Mouse (Mus musculus) G1E (cell line): Measurements from ENCODE around the gene Utf1. TPM values are rescaled to one million over a fixed set of nuclear protein-coding genes. Genes with fewer than 3 reads are reported as not detected.

Experiments
- ATAC-seq: 2 replicates; pipeline ENCODE4 v1.8.0; 2016; ENCODE audit warnings: mild to moderate bottlenecking; ENCODE audit not compliant: insufficient number of reproducible peaks, poor library complexity, low FRiP score, severe bottlenecking; ENCODE audit errors: extremely low read depth
- DNase-seq: peaks from one replicate; pipeline ENCODE4 v3.0.0; 2012; ENCODE audit warnings: low spot score
- H3K27me3 ChIP-seq: 2 replicates; pipeline ENCODE4 v1.6.1; 2012; ENCODE audit warnings: mild to moderate bottlenecking, low read length, inconsistent platforms; ENCODE audit not compliant: insufficient read depth
- H3K36me3 ChIP-seq: replicated peaks from 2 replicates; pipeline ENCODE3; 2012; ENCODE audit warnings: mild to moderate bottlenecking, inconsistent platforms
- H3K4me1 ChIP-seq: 2 replicates; pipeline ENCODE4 v1.6.1; 2012; ENCODE audit warnings: low read depth, low read length, inconsistent platforms, mixed read lengths; ENCODE audit not compliant: insufficient read depth
- H3K4me3 ChIP-seq: 2 replicates; pipeline ENCODE4 v1.5.1; 2012; ENCODE audit warnings: low read depth, mild to moderate bottlenecking, inconsistent platforms, low read length, moderate library complexity, mixed read lengths
- H3K9me3 ChIP-seq: replicated peaks from 2 replicates; pipeline ENCODE4 v1.6.1; 2012; ENCODE audit warnings: inconsistent platforms
- CTCF ChIP-seq: IDR thresholded peaks from 2 replicates; pipeline ENCODE4 v1.5.1; 2012; ENCODE audit warnings: low read depth, low read length, inconsistent platforms, mixed read lengths
- GATA1 ChIP-seq: IDR thresholded peaks from 2 replicates; pipeline ENCODE4 v1.6.1; 2012; ENCODE audit warnings: borderline replicate concordance, low read length, inconsistent platforms, mixed read lengths
- GATA2 ChIP-seq: IDR thresholded peaks from 2 replicates; pipeline ENCODE4 v1.6.1; 2012; ENCODE audit warnings: low read depth, low read length, inconsistent platforms, borderline replicate concordance
- POLR2AphosphoS5 ChIP-seq: IDR thresholded peaks from 2 replicates; pipeline ENCODE4 v1.6.1; 2012; ENCODE audit warnings: low read depth, low read length, inconsistent platforms; ENCODE audit not compliant: insufficient replicate concordance
- TAL1 ChIP-seq: conservative IDR thresholded peaks from 2 replicates; pipeline ENCODE4 v1.6.1; 2012; ENCODE audit warnings: low read depth, low read length, inconsistent platforms, mixed read lengths
- polyA plus RNA-seq: library from polyadenylated mRNA; stranded (reverse); fragments of >175 nt; gene quantifications from 2 replicates; pipeline ENCODE4 v1.2.3, GENCODE M21; 2012
- total RNA-seq, 2 experiments: library from RNA; stranded (forward) in 1 of 2; stranded (reverse) in 1 of 2; fragments of 200-1000 nt in 1 of 2; fragments of >200 nt in 1 of 2; fragmentation: Nextera tagmentation in 1 of 2; gene quantifications; 2 replicates each; pipeline ENCODE4 v1.2.3; 2014 to 2017

The Utf1 gene
- total and polyA plus RNA-seq, 3 experiments = not detected

- Histone ChIP-seq H3K4me1 (no peaks in the 10 kb centered on the region), H3K9me3 (no peaks in the 10 kb centered on the region; the same call in 1 of the 2 replicates), H3K4me3 (no peak overlapping the region), H3K36me3 (no peaks in the 10 kb centered on the region), H3K27me3 (no peaks in the 10 kb centered on the region)
- TF ChIP-seq CTCF = no peak
- TF ChIP-seq GATA2 = no peak
- no peak for TF ChIP-seq TAL1
- TF ChIP-seq GATA1 = no peak
- no peak for TF ChIP-seq POLR2AphosphoS5
- ATAC-seq = no peak
- DNase-seq = no peak
Measured at GRCm38 (mm10) chr7:139956658-139957057, 13.1 kb downstream of the Utf1 start.

GRCm38 (mm10) chr7:139957437-139957836 is 13.8 kb downstream of the Utf1 start:
- no peak for TF ChIP-seq GATA1
- ATAC-seq = no peak
- H3K4me1 ChIP-seq = no peaks in the 10 kb centered on the region
- no peak for DNase-seq
- H3K4me3 ChIP-seq = no peak overlapping the region
- no peaks in the 10 kb centered on the region; the same call in 1 of the 2 replicates for H3K9me3 ChIP-seq
- H3K36me3 ChIP-seq = no peaks in the 10 kb centered on the region
- H3K27me3 ChIP-seq = no peaks in the 10 kb centered on the region

GRCm38 (mm10) chr7:139957958-139958357 is 14.4 kb downstream of the Utf1 start:
- Histone ChIP-seq H3K36me3 (no peaks in the 10 kb centered on the region), H3K4me1 (no peaks in the 10 kb centered on the region), H3K9me3 (no peaks in the 10 kb centered on the region; the same call in 1 of the 2 replicates), H3K4me3 (no peak overlapping the region), H3K27me3 (no peaks in the 10 kb centered on the region)
- DNase-seq (no peak), ATAC-seq (no peak)
- TF ChIP-seq POLR2AphosphoS5 (no peak), TAL1 (no peak), GATA2 (no peak), CTCF (no peak), GATA1 (no peak)

- no peak for TF ChIP-seq GATA1
- Histone ChIP-seq H3K36me3 (no peaks in the 10 kb centered on the region), H3K9me3 (no peaks in the 10 kb centered on the region; the same call in 1 of the 2 replicates), H3K27me3 (no peaks in the 10 kb centered on the region; the same call in 1 of the 2 replicates), H3K4me1 (no peaks in the 10 kb centered on the region), H3K4me3 (no peak overlapping the region)
- ATAC-seq (no peak), DNase-seq (no peak)
Measured at GRCm38 (mm10) chr7:139961141-139961540, 17.6 kb downstream of the Utf1 start.

- no peaks in the 10 kb centered on the region for H3K4me1 ChIP-seq
- TF ChIP-seq POLR2AphosphoS5 = no peak
- no peak for TF ChIP-seq GATA2
- no peak for TF ChIP-seq GATA1
- no peak for TF ChIP-seq CTCF
- no peak for TF ChIP-seq TAL1
- no peaks in the 10 kb centered on the region; the same call in 1 of the 2 replicates for H3K27me3 ChIP-seq
- H3K4me3 ChIP-seq = no peak overlapping the region
- H3K36me3 ChIP-seq = no peaks in the 10 kb centered on the region
- H3K9me3 ChIP-seq = no peaks in the 10 kb centered on the region
- DNase-seq = no peak
- ATAC-seq = no peak
Measured at GRCm38 (mm10) chr7:139963814-139964213, 20.2 kb downstream of the Utf1 start.

- no peaks in the 10 kb centered on the region for H3K9me3 ChIP-seq
- H3K36me3 ChIP-seq = no peaks in the 10 kb centered on the region
- H3K4me3 ChIP-seq = no peak overlapping the region
- ATAC-seq (no peak), DNase-seq (no peak)
- TF ChIP-seq CTCF = no peak
- no peak for TF ChIP-seq GATA2
- TF ChIP-seq POLR2AphosphoS5 = no peak
- no peak for TF ChIP-seq GATA1
- no peak for TF ChIP-seq TAL1
- H3K4me1 ChIP-seq = no peaks in the 10 kb centered on the region
- peaks cover 5% of the 10 kb centered on the region; the same call in 1 of the 2 replicates for H3K27me3 ChIP-seq
Measured at GRCm38 (mm10) chr7:139967175-139967574, 23.6 kb downstream of the Utf1 start.

GRCm38 (mm10) chr7:139968428-139968827 is 24.8 kb downstream of the Utf1 start:
- H3K36me3 ChIP-seq = no peaks in the 10 kb centered on the region
- DNase-seq = no peak
- no peaks in the 10 kb centered on the region for H3K9me3 ChIP-seq
- no peak for ATAC-seq
- TF ChIP-seq GATA1 = no peak
- no peak for TF ChIP-seq CTCF
- no peak for TF ChIP-seq POLR2AphosphoS5
- TF ChIP-seq GATA2 = no peak
- no peak for TF ChIP-seq TAL1
- no peaks in the 10 kb centered on the region for H3K4me1 ChIP-seq
- H3K4me3 ChIP-seq = no peak overlapping the region
- H3K27me3 ChIP-seq = peaks cover 5% of the 10 kb centered on the region; the same call in 1 of the 2 replicates
